Mouse (Mus musculus): ENCODE measurements at regions not wholly inside any gene's neighbourhood (a gene's known extent, or its start where the extent isn't known, plus 50 kb on each side); places are given as distances from the start of the nearest gene placed in this dataset.

- TF ChIP-seq TAL1 (IDR thresholded peaks at IDR 0.05; ENCODE audit: low read length) (no peak), GATA1 (IDR thresholded peaks at IDR 0.05; ENCODE audit: low read length) (no peak)
Measured at GRCm38 (mm10) chr10:111893941-111894340, 78.5 kb upstream of the Krr1 start.
